In the genomic region with DNA sequence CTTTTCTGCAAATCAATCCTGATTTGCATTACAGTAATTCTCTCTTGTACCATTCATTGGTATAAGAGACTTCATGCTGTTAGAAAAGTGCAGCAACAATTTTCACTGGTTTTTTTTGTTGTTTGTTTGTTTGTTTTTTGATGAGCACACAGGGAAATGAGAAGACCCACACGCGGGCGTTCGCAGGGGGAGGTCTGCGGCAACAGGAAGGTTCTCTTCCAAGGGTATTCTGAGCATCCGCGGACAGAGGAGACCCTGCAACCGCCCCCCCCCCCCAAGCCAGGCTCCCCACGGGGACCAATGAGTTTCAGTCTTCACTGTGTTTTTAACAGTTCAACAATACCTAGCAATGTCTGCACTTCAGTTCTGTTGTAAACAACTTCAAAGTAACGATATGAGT, we compare ENCODE assay signal across 43 mouse cellular contexts. TPM values are rescaled to one million over a fixed set of nuclear protein-coding genes. Genes with fewer than 3 reads are reported as not detected.
"Had no signal": no experiment of that assay in that cellular context is flagged by ENCODE, and none has a peak within 500 bp of the region (broad histone marks: within the 10 kb centered on the region; RNA-seq: fewer than 3 reads in every experiment).

No protein-coding gene starts in this region.

- DNase-seq: heart, postnatal 10 days; heart, postnatal 14 days; heart, postnatal 36 days; heart, postnatal 4 days; kidney, adult 11 months; kidney, adult 18-20 months; kidney, adult 2 months; kidney, adult 8-10 months; kidney, adult 9 months; kidney, postnatal 10 days; kidney, postnatal 14 days; kidney, postnatal 25 days; kidney, postnatal 36 days; kidney, postnatal 4 days; layer of hippocampus, adult 9-11 months; layer of hippocampus, postnatal 36 days had no signal

- H3K9me3 ChIP-seq: heart, embryonic 12.5 days; heart, embryonic 13.5 days; heart, embryonic 15.5 days; hindbrain, embryonic 10.5 days; hindbrain, embryonic 12.5 days; hindbrain, embryonic 13.5 days; hindbrain, embryonic 15.5 days; intestine, embryonic 15.5 days; kidney, embryonic 15.5 days had no signal

- H3K27ac ChIP-seq: heart, embryonic 13.5 days; heart, embryonic 15.5 days; hindbrain, embryonic 10.5 days; hindbrain, embryonic 12.5 days; hindbrain, embryonic 13.5 days; hindbrain, embryonic 14.5 days; hindbrain, embryonic 15.5 days; hindbrain, postnatal 0 days; intestine, embryonic 15.5 days; kidney, embryonic 15.5 days; kidney, postnatal 0 days; layer of hippocampus, adult 2 months; left cerebral cortex, adult 2 months had no signal

- H3K27me3 ChIP-seq: heart, embryonic 12.5 days; heart, embryonic 13.5 days; heart, embryonic 15.5 days; hindbrain, embryonic 12.5 days; hindbrain, embryonic 13.5 days; hindbrain, embryonic 15.5 days; intestine, embryonic 15.5 days; kidney, embryonic 15.5 days had no signal

- H3K4me2 ChIP-seq: heart, embryonic 11.5 days; heart, embryonic 12.5 days; heart, embryonic 13.5 days; heart, embryonic 15.5 days; hindbrain, embryonic 12.5 days; hindbrain, embryonic 13.5 days; hindbrain, embryonic 14.5 days; hindbrain, embryonic 15.5 days; intestine, embryonic 15.5 days; kidney, embryonic 15.5 days had no signal

- H3K9ac ChIP-seq: heart, embryonic 12.5 days; heart, embryonic 13.5 days; heart, embryonic 15.5 days; hindbrain, embryonic 12.5 days; hindbrain, embryonic 13.5 days; hindbrain, embryonic 14.5 days; hindbrain, embryonic 15.5 days; intestine, embryonic 15.5 days; kidney, embryonic 15.5 days had no signal

- ATAC-seq: hindbrain, embryonic 16.5 days; hindbrain, postnatal 0 days; inflammation-experienced regulatory T-cells, adult 6 months; intestine, embryonic 15.5 days; intestine, embryonic 16.5 days; intestine, postnatal 0 days had no signal

- H3K36me3 ChIP-seq: heart, embryonic 12.5 days; heart, embryonic 13.5 days; heart, embryonic 15.5 days; hindbrain, embryonic 10.5 days; hindbrain, embryonic 12.5 days; hindbrain, embryonic 13.5 days; hindbrain, embryonic 15.5 days; intestine, embryonic 15.5 days; kidney, embryonic 15.5 days had no signal

- H3K4me1 ChIP-seq: heart, embryonic 12.5 days; heart, embryonic 13.5 days; heart, embryonic 15.5 days; hindbrain, embryonic 10.5 days; hindbrain, embryonic 12.5 days; hindbrain, embryonic 13.5 days; hindbrain, embryonic 15.5 days; intestine, embryonic 15.5 days; kidney, embryonic 15.5 days had no signal

- H3K4me3 ChIP-seq: heart, embryonic 12.5 days; heart, embryonic 13.5 days; heart, embryonic 15.5 days; hindbrain, embryonic 10.5 days; hindbrain, embryonic 12.5 days; hindbrain, embryonic 13.5 days; hindbrain, embryonic 15.5 days; intestine, embryonic 15.5 days; kidney, embryonic 15.5 days; layer of hippocampus, adult 2 months; left cerebral cortex, adult 2 months had no signal

RNA-seq across cellular contexts. Expression of gene Fthl17e, which starts 13.8 kb away (rescaled TPM):
- polyA plus RNA-seq: heart, embryonic 11.5 days; heart, embryonic 12.5 days; heart, embryonic 13.5 days; heart, embryonic 14.5 days; heart, embryonic 15.5 days; heart, embryonic 16.5 days; heart, postnatal 0 days; hindbrain, embryonic 10.5 days; hindbrain, embryonic 11.5 days; hindbrain, embryonic 12.5 days; hindbrain, embryonic 13.5 days; hindbrain, embryonic 14.5 days; hindbrain, embryonic 15.5 days; hindbrain, embryonic 16.5 days; hindbrain, postnatal 0 days; inflammation-experienced regulatory T-cells, adult 6 months; intestine, embryonic 14.5 days; intestine, embryonic 15.5 days; intestine, embryonic 16.5 days; intestine, postnatal 0 days; kidney, adult 2 months; kidney, embryonic 14.5 days; kidney, embryonic 15.5 days; kidney, embryonic 16.5 days; kidney, postnatal 0 days; large intestine, adult 2 months had no signal

RNA-seq across cellular contexts. Expression of gene Fthl17d, which starts 32.9 kb away (rescaled TPM):
- polyA plus RNA-seq: heart, embryonic 11.5 days; heart, embryonic 12.5 days; heart, embryonic 13.5 days; heart, embryonic 14.5 days; heart, embryonic 15.5 days; heart, embryonic 16.5 days; heart, postnatal 0 days; hindbrain, embryonic 10.5 days; hindbrain, embryonic 11.5 days; hindbrain, embryonic 12.5 days; hindbrain, embryonic 13.5 days; hindbrain, embryonic 14.5 days; hindbrain, embryonic 15.5 days; hindbrain, embryonic 16.5 days; hindbrain, postnatal 0 days; inflammation-experienced regulatory T-cells, adult 6 months; intestine, embryonic 14.5 days; intestine, embryonic 15.5 days; intestine, embryonic 16.5 days; intestine, postnatal 0 days; kidney, adult 2 months; kidney, embryonic 14.5 days; kidney, embryonic 15.5 days; kidney, embryonic 16.5 days; kidney, postnatal 0 days; large intestine, adult 2 months had no signal

RNA-seq across cellular contexts. Expression of gene Fthl17c, which starts 43.1 kb away (rescaled TPM):
- polyA plus RNA-seq: heart, embryonic 11.5 days; heart, embryonic 12.5 days; heart, embryonic 13.5 days; heart, embryonic 14.5 days; heart, embryonic 15.5 days; heart, embryonic 16.5 days; heart, postnatal 0 days; hindbrain, embryonic 10.5 days; hindbrain, embryonic 11.5 days; hindbrain, embryonic 12.5 days; hindbrain, embryonic 13.5 days; hindbrain, embryonic 14.5 days; hindbrain, embryonic 15.5 days; hindbrain, embryonic 16.5 days; hindbrain, postnatal 0 days; inflammation-experienced regulatory T-cells, adult 6 months; intestine, embryonic 14.5 days; intestine, embryonic 15.5 days; intestine, embryonic 16.5 days; intestine, postnatal 0 days; kidney, adult 2 months; kidney, embryonic 14.5 days; kidney, embryonic 15.5 days; kidney, embryonic 16.5 days; kidney, postnatal 0 days; large intestine, adult 2 months had no signal

RNA-seq across cellular contexts. Expression of gene Fthl17f, which starts 43.3 kb away (rescaled TPM):
- polyA plus RNA-seq: heart, embryonic 11.5 days; heart, embryonic 12.5 days; heart, embryonic 13.5 days; heart, embryonic 14.5 days; heart, embryonic 15.5 days; heart, embryonic 16.5 days; heart, postnatal 0 days; hindbrain, embryonic 10.5 days; hindbrain, embryonic 11.5 days; hindbrain, embryonic 12.5 days; hindbrain, embryonic 13.5 days; hindbrain, embryonic 14.5 days; hindbrain, embryonic 15.5 days; hindbrain, embryonic 16.5 days; hindbrain, postnatal 0 days; inflammation-experienced regulatory T-cells, adult 6 months; intestine, embryonic 14.5 days; intestine, embryonic 15.5 days; intestine, embryonic 16.5 days; intestine, postnatal 0 days; kidney, adult 2 months; kidney, embryonic 14.5 days; kidney, embryonic 15.5 days; kidney, embryonic 16.5 days; kidney, postnatal 0 days; large intestine, adult 2 months had no signal

RNA-seq across cellular contexts. Expression of gene Fthl17b, which starts 56.7 kb away (rescaled TPM):
- polyA plus RNA-seq: heart, embryonic 11.5 days; heart, embryonic 12.5 days; heart, embryonic 13.5 days; heart, embryonic 14.5 days; heart, embryonic 15.5 days; heart, embryonic 16.5 days; heart, postnatal 0 days; hindbrain, embryonic 10.5 days; hindbrain, embryonic 11.5 days; hindbrain, embryonic 12.5 days; hindbrain, embryonic 13.5 days; hindbrain, embryonic 14.5 days; hindbrain, embryonic 15.5 days; hindbrain, embryonic 16.5 days; hindbrain, postnatal 0 days; inflammation-experienced regulatory T-cells, adult 6 months; intestine, embryonic 14.5 days; intestine, embryonic 15.5 days; intestine, embryonic 16.5 days; intestine, postnatal 0 days; kidney, adult 2 months; kidney, embryonic 14.5 days; kidney, embryonic 15.5 days; kidney, embryonic 16.5 days; kidney, postnatal 0 days; large intestine, adult 2 months had no signal
